Mouse (Mus musculus): ENCODE results near the gene Bmt2.

Bmt2 gene

GRCm38 (mm10) chr6:13614568-13614967 is 63.2 kb downstream of the Bmt2 start:
- no peak for DNase-seq

GRCm38 (mm10) chr6:13613671-13614070 is 64.1 kb downstream of the Bmt2 start:
- no peak for DNase-seq

GRCm38 (mm10) chr6:13610869-13611268 is 66.9 kb downstream of the Bmt2 start:
- DNase-seq: no peak

- DNase-seq: no peak
These were observed 68.2 kb downstream of the Bmt2 start for GRCm38 (mm10) chr6:13609353-13610140.

- DNase-seq: peak; percentile 92
These were observed 69.9 kb downstream of the Bmt2 start, which contains the start of gene Tmem168 for GRCm38 (mm10) chr6:13607621-13608493. Gene Tmem168, minus strand, starts transcription at chr6:13608100.

- no peak for DNase-seq
These were observed 70.7 kb downstream of the Bmt2 start for GRCm38 (mm10) chr6:13606921-13607620.

GRCm38 (mm10) chr6:13606394-13606793 is 71.4 kb downstream of the Bmt2 start:
- DNase-seq: no peak

GRCm38 (mm10) chr6:13603134-13603533 is 74.6 kb downstream of the Bmt2 start:
- DNase-seq: no peak

GRCm38 (mm10) chr6:13601587-13601986 is 76.2 kb downstream of the Bmt2 start:
- DNase-seq: peak; percentile 16

GRCm38 (mm10) chr6:13598239-13598923 is 79.4 kb downstream of the Bmt2 start:
- no peak for DNase-seq

GRCm38 (mm10) chr6:13592729-13593345 is 84.9 kb downstream of the Bmt2 start:
- DNase-seq: no peak

- DNase-seq: no peak
These were observed 91.2 kb downstream of the Bmt2 start for GRCm38 (mm10) chr6:13586560-13586959.

GRCm38 (mm10) chr6:13586154-13586553 is 91.6 kb downstream of the Bmt2 start:
- no peak for DNase-seq

GRCm38 (mm10) chr6:13584788-13585187 is 93.0 kb downstream of the Bmt2 start:
- no peak for DNase-seq

- no peak for DNase-seq
These were observed 95.7 kb downstream of the Bmt2 start for GRCm38 (mm10) chr6:13582075-13582474.

Measured in cerebellum, adult 11-12 months (tissue).